8 mouse cellular contexts compared by ENCODE assay signal in genomic region chr16:18234671-18235388, GRCm38 (mm10). TPM values are rescaled to one million over a fixed set of nuclear protein-coding genes. Genes with fewer than 3 reads are reported as not detected.
DNase-seq lines count a peak whose midpoint lies in the region; ATAC-seq and TF ChIP-seq lines count a peak whose summit lies in the region.

TSS of gene Zdhhc8 (minus strand) at chr16:18235136.

- DNase-seq in CD4-positive helper T cell, adult 2 months (ENCODE audit: low read depth, low spot score): peak; percentile 76
- peak in 1 of 2 experiments; percentile 59 for DNase-seq in adrenal gland, postnatal 4 days (ENCODE audit: low spot score in 2 of 2)
- peak; percentile 56 for DNase-seq in forebrain, embryonic 10.5 days (ENCODE audit: extremely low spot score, low spot score)
- DNase-seq in kidney, postnatal 25 days: peak; percentile 79 to 91
- peak; percentile 81 for DNase-seq in neural tube, embryonic 11.5 days (ENCODE audit: low spot score)

- ATAC-seq in heart, embryonic 16.5 days (replicated peaks; ENCODE audit: extremely low read depth, insufficient read depth, low FRiP score): peak; percentile 76
- ATAC-seq in liver, embryonic 15.5 days (ENCODE audit: insufficient read depth): peak; percentile 49
- ATAC-seq in neural tube, embryonic 11.5 days (ENCODE audit: insufficient read depth, low FRiP score, low TSS enrichment): peak; percentile 71

- peak within 1 kb of the TSS; percentile 91 for H3K27ac ChIP-seq in forebrain, embryonic 10.5 days
- H3K27ac ChIP-seq in heart, embryonic 16.5 days (ENCODE audit: low read length): peak within 1 kb of the TSS; percentile 96
- H3K27ac ChIP-seq in liver, embryonic 15.5 days (replicated peaks): peak within 1 kb of the TSS; percentile 6; the same call in 1 of the 2 replicates
- peak within 1 kb of the TSS; percentile 80 for H3K27ac ChIP-seq in neural tube, embryonic 11.5 days (ENCODE audit: low read depth, low read length)
- peak within 1 kb of the TSS; percentile 75 for H3K27ac ChIP-seq in testis, adult 2 months (ENCODE audit: control insufficient read depth, insufficient read depth, low read depth, low read length)

- no peaks in the 10 kb centered on the region for H3K27me3 ChIP-seq in forebrain, embryonic 10.5 days (ENCODE audit: poor library complexity, severe bottlenecking)
- no peaks in the 10 kb centered on the region for H3K27me3 ChIP-seq in heart, embryonic 16.5 days (ENCODE audit: control insufficient read depth, insufficient read depth, low read length)
- H3K27me3 ChIP-seq in liver, embryonic 15.5 days: peaks cover 39% of the 10 kb centered on the region
- no peaks in the 10 kb centered on the region for H3K27me3 ChIP-seq in neural tube, embryonic 11.5 days (ENCODE audit: control insufficient read depth, insufficient read depth, low read length)
- no peaks in the 10 kb centered on the region for H3K27me3 ChIP-seq in testis, adult 2 months (ENCODE audit: control insufficient read depth, insufficient read depth, low read length)

- H3K4me3 ChIP-seq in forebrain, embryonic 10.5 days: peak within 1 kb of the TSS; percentile 92
- peak within 1 kb of the TSS; percentile 94 for H3K4me3 ChIP-seq in heart, embryonic 16.5 days (ENCODE audit: low read length)
- peak within 1 kb of the TSS; percentile 64 for H3K4me3 ChIP-seq in liver, embryonic 15.5 days (replicated peaks)
- peak within 1 kb of the TSS; percentile 75 for H3K4me3 ChIP-seq in neural tube, embryonic 11.5 days (ENCODE audit: low read depth, low read length)
- peak within 1 kb of the TSS; percentile 85 for H3K4me3 ChIP-seq in testis, adult 2 months (ENCODE audit: control insufficient read depth, low read depth, low read length)

- peaks cover 35% of the 10 kb centered on the region for H3K4me1 ChIP-seq in forebrain, embryonic 10.5 days
- H3K4me1 ChIP-seq in heart, embryonic 16.5 days (ENCODE audit: control insufficient read depth, insufficient read depth, low read length): peaks cover 44% of the 10 kb centered on the region
- H3K4me1 ChIP-seq in liver, embryonic 15.5 days (replicated peaks): peaks cover 37% of the 10 kb centered on the region
- peaks cover 5% of the 10 kb centered on the region for H3K4me1 ChIP-seq in neural tube, embryonic 11.5 days (ENCODE audit: control insufficient read depth, insufficient read depth, low read length)
- peaks cover 20% of the 10 kb centered on the region for H3K4me1 ChIP-seq in testis, adult 2 months (ENCODE audit: control insufficient read depth, insufficient read depth, low read length)

- peak within 1 kb of the TSS; percentile 82 for H3K4me2 ChIP-seq in heart, embryonic 16.5 days (ENCODE audit: low read depth, low read length)
- peak within 1 kb of the TSS; percentile 71 for H3K4me2 ChIP-seq in liver, embryonic 15.5 days
- peak within 1 kb of the TSS; percentile 60 for H3K4me2 ChIP-seq in neural tube, embryonic 11.5 days (ENCODE audit: low read depth)

- peaks cover 44% of the 10 kb centered on the region for H3K36me3 ChIP-seq in forebrain, embryonic 10.5 days (replicated peaks)
- H3K36me3 ChIP-seq in heart, embryonic 16.5 days (ENCODE audit: control insufficient read depth, insufficient read depth): peaks cover 10% of the 10 kb centered on the region
- peaks cover 20% of the 10 kb centered on the region for H3K36me3 ChIP-seq in liver, embryonic 15.5 days (replicated peaks)
- H3K36me3 ChIP-seq in neural tube, embryonic 11.5 days (ENCODE audit: control insufficient read depth, insufficient read depth, low read length): no peaks in the 10 kb centered on the region
- no peaks in the 10 kb centered on the region for H3K36me3 ChIP-seq in testis, adult 2 months (ENCODE audit: control insufficient read depth, insufficient read depth, low read length)

- TF ChIP-seq POLR2A in testis, adult 2 months (IDR thresholded peaks at IDR 0.05; ENCODE audit: control insufficient read depth, low read depth, low read length): no peak

- WGBS in forebrain, embryonic 10.5 days: under 1% methylated on average over 62 of the region's 79 CpGs
- WGBS in heart, embryonic 16.5 days: under 1% methylated on average over 67 of the region's 79 CpGs
- under 1% methylated on average over 79 of the region's 79 CpGs for WGBS in liver, embryonic 15.5 days (ENCODE audit: insufficient replicate concordance)
- under 1% methylated on average over 55 of the region's 79 CpGs for WGBS in neural tube, embryonic 11.5 days

- no peak for TF ChIP-seq CTCF in testis, adult 2 months (IDR thresholded peaks at IDR 0.05; ENCODE audit: control insufficient read depth, insufficient read depth, insufficient replicate concordance, low read depth, low read length)

- H3K9me3 ChIP-seq in forebrain, embryonic 10.5 days: no peaks in the 10 kb centered on the region
- no peaks in the 10 kb centered on the region for H3K9me3 ChIP-seq in heart, embryonic 16.5 days (replicated peaks; ENCODE audit: control insufficient read depth, low read length)
- H3K9me3 ChIP-seq in liver, embryonic 15.5 days (replicated peaks): no peaks in the 10 kb centered on the region
- H3K9me3 ChIP-seq in neural tube, embryonic 11.5 days (ENCODE audit: control insufficient read depth, low read length): no peaks in the 10 kb centered on the region

- peak within 1 kb of the TSS; percentile 95 for H3K9ac ChIP-seq in heart, embryonic 16.5 days (ENCODE audit: low read length)
- peak within 1 kb of the TSS; percentile 45 for H3K9ac ChIP-seq in liver, embryonic 15.5 days
- H3K9ac ChIP-seq in neural tube, embryonic 11.5 days (ENCODE audit: low read length): peak within 1 kb of the TSS; percentile 72

RNA-seq across cellular contexts. Expression of gene Zdhhc8, which starts in this region (rescaled TPM):
- 10 to 100 TPM; 26.7 to 27.0 TPM for total RNA-seq in adrenal gland, postnatal 4 days (2021)
- polyA plus RNA-seq in forebrain, embryonic 10.5 days (2016; fragmentation: Nextera tagmentation; extraction: Ambion mirVana): 9.7 and 10.5 TPM in 2 replicates
- polyA plus RNA-seq in heart, embryonic 16.5 days (2015; fragmentation: Nextera tagmentation; extraction: Ambion mirVana): 16.3 and 22.7 TPM in 2 replicates
- 1.6 and 2.2 TPM in 2 replicates for polyA plus RNA-seq in liver, embryonic 15.5 days (2015; fragmentation: Nextera tagmentation; extraction: Ambion mirVana)
- polyA plus RNA-seq in neural tube, embryonic 11.5 days (2014; fragmentation: Nextera tagmentation; extraction: Ambion mirVana): 13.1 and 13.6 TPM in 2 replicates
- 4.3 and 5.5 TPM in 2 replicates for polyA plus RNA-seq in testis, adult 2 months (2012; rRNA removed)

Comparison
In these comparisons a context has a peak if more than half of its experiments do, and no peak if none do; other contexts are left out.
1. H3K27ac ChIP-seq: peak in every context shown above with its lines; median percentile 96 in heart, embryonic 16.5 days; 91 in forebrain, embryonic 10.5 days; 80 in neural tube, embryonic 11.5 days; 75 in testis, adult 2 months; 6 in liver, embryonic 15.5 days.
2. H3K9ac ChIP-seq: peak in every context shown above with its lines; median percentile 95 in heart, embryonic 16.5 days; 72 in neural tube, embryonic 11.5 days; 45 in liver, embryonic 15.5 days.